Mouse (Mus musculus): ENCODE measurements at regions not wholly inside any gene's neighbourhood (a gene's known extent, or its start where the extent isn't known, plus 50 kb on each side); places are given as distances from the start of the nearest gene placed in this dataset.

- TF ChIP-seq CTCF (conservative IDR thresholded peaks at IDR 0.05; ENCODE audit: insufficient read depth, insufficient read length, low read depth, low read length) (no peak), POLR2A (IDR thresholded peaks at IDR 0.05; ENCODE audit: low read depth, low read length) (no peak)
These were observed 150.1 kb upstream of the Runx1 start for GRCm38 (mm10) chr16:92976097-92976496.

All from kidney, adult 2 months (tissue).